Mouse (Mus musculus): ENCODE results near the gene Wnk1.
"Not testable (repeated sequence)": the region's sequence is repeated elsewhere in the genome, so short reads cannot be mapped to it uniquely, and the experiment has no call there.

Wnk1 gene

GRCm38 (mm10) chr6:120038366-120039255, at the start of gene Wnk1:
Wnk1 (minus strand) TSS chr6:120038672.
- DNase-seq (ENCODE audit: low spot score in 2 of 2), result peak; percentile 95 to 97

DNA sequence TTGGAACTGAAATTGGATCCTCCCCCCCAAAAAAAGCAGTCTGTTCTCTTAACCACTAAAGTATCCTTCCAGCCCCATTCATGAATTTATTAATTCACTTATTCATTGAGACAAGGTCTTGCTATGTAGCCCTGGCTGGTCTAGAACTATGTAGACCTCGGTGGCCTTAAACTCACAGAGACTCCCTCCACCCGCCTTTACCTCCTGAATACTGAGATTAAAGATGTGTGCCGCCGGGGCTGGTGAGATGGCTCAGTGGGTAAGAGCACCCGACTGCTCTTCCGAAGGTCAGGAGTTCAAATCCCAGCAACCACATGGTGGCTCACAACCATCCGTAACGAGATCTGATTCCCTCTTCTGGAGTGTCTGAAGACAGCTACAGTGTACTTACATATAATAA, 48.6 kb upstream of the Wnk1 start:
- not testable (repeated sequence) for DNase-seq (ENCODE audit: low spot score in 2 of 2)

GRCm38 (mm10) chr6:120085832-120086231, 47.4 kb upstream of the Wnk1 start:
- DNase-seq (ENCODE audit: low spot score in 2 of 2), result no peak

DNA sequence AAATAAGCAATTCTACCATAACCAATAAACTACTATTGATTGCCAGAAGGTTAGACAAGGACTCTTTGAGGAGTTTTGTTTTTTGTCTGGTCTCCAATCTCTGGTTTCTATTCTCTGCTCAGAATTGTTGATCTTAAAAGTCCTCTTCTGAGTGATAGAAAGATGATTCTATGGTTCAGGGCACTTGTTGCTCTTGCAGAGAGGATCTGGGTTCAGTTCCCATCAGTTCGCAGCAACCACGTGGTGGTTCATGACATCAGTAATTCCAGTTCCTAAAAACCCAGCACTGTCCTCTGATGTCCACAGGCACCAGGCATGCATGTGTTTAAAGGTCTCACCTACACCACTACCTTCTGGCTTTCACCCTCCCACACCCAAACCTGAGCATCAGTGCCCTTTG, 46.5 kb upstream of the Wnk1 start:
- DNase-seq (ENCODE audit: low spot score in 2 of 2), result no peak

- DNase-seq (ENCODE audit: low spot score in 2 of 2), result no peak
These were observed 45.0 kb upstream of the Wnk1 start for GRCm38 (mm10) chr6:120083442-120083841.

DNA sequence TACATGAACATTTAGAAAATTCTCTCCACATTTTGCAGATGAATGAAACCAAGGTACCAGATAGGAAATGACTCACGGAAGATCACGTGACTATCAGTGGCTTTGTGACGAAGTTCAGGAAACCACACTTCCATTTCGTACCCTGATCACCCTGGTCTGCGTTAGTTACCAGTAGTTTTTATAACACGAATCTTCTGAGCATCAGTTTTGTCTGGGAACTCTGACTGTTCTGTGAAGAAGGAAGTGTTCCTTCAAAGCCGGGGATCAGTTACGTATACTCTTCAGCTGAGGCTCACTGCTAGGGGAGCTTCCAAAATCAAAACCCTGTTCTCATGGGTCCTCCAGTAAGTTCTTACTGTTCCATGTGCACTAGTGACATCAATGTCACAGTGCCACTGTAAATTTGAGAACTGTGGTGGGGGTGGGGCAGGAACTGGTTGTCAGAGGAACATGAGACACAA, 44.5 kb upstream of the Wnk1 start:
- DNase-seq (ENCODE audit: low spot score in 2 of 2), result no peak

GRCm38 (mm10) chr6:120082251-120082950, 43.9 kb upstream of the Wnk1 start:
- DNase-seq (ENCODE audit: low spot score in 2 of 2), result no peak

- DNase-seq (ENCODE audit: low spot score in 2 of 2), result no peak
These were observed 43.0 kb upstream of the Wnk1 start for GRCm38 (mm10) chr6:120081516-120081915.

GRCm38 (mm10) chr6:120079547-120079946, 41.1 kb upstream of the Wnk1 start:
- no peak for DNase-seq (ENCODE audit: low spot score in 2 of 2)

DNA sequence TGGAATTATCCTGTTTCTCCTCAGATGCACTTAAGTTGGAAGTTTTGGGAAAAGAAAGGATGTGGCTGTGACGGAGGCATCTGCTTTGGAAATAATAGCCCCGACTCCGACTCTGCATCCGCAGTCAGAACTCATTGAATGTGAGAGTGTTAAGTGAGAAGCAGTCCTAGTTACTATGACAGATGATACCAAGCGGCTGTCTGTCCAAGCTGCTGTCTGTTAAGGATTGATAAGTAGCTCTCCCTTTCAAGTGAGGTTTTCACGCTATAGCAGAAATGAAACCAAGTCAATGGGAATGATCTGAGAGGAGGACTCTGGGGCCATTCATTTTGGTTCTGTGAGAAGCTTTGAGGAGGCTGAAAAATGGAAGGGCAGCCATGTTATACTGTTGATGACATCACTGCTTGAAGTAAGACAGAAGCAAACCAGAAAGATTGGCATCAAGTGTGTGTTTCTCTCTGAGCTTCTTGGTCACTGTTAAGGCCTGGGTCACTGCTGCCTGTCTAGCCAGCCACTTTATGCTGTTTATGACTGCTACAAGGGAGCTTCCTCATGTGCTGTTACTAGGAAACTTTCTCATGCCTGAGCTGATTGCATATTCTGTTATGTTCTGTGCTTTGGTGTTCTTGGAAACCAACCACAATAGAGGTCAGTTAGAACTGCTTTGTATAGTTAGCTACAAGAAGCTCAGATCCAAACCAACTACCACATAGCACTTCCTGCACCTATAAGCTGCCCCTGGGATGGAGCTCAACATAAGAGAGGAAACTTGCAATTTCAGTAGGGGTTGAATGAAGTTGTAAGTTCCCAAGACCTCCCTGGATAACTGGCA, 38.4 kb upstream of the Wnk1 start:
- DNase-seq (ENCODE audit: low spot score in 2 of 2), result no peak

DNA sequence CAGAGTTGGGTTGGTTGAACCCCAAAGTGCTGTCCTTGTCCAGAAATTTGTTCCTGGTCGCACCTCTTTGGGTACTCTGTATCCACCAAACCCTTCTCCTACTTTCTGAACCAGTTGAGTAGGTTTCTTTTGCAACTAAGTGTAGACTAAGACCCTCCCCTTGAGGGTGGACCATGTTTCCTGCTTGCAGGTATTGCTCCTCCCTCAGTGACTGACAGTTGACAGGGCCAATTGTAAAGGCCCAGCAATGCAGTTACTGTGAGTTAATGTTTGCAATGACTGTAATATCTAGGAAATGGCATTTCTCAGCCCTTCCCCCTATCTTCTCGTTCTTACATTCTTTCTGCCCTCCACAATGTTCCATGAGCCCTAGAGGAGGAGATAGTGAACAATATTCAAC, 34.2 kb upstream of the Wnk1 start:
- no peak for DNase-seq (ENCODE audit: low spot score in 2 of 2)

GRCm38 (mm10) chr6:120069546-120069945, 31.1 kb upstream of the Wnk1 start:
- no peak for DNase-seq (ENCODE audit: low spot score in 2 of 2)

- DNase-seq (ENCODE audit: low spot score in 2 of 2), result no peak
These were observed 27.2 kb upstream of the Wnk1 start for GRCm38 (mm10) chr6:120065552-120066177.

GRCm38 (mm10) chr6:120064627-120065026, 26.2 kb upstream of the Wnk1 start:
- DNase-seq (ENCODE audit: low spot score in 2 of 2), result no peak

- DNase-seq (ENCODE audit: low spot score in 2 of 2), result no peak
These were observed 24.5 kb upstream of the Wnk1 start for GRCm38 (mm10) chr6:120062934-120063333.

GRCm38 (mm10) chr6:120055666-120056540, 17.4 kb upstream of the Wnk1 start:
- no peak for DNase-seq (ENCODE audit: low spot score in 2 of 2)

- DNase-seq (ENCODE audit: low spot score in 2 of 2), result no peak
These were observed 15.9 kb upstream of the Wnk1 start for GRCm38 (mm10) chr6:120054412-120054811.

DNA sequence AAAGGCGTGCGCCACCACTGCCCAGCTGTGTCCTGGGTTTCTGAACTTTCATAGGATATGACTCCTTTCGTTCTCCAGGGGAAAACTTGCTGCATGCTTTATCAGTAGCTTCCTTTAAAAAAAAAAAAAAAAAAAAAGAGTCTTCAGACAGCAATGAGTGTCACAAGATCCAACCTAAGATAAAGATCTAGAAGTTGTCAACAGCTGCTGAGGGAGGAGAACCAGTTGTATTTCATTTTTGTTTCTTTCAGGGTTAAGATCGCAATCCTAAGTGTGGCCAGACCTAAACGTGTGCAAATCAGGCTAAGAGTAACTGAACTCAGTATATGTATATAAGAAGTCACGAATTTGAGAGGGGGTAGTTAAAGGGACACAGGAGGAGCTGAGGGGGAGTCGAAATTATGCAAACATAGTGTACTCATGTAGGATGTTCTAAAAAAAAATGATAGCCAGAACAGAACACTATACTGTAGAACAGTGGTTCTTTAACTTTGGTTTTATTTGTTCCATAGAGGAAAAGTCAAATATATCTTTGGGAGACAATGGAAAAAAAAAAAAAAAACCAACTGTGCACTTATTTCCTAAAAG, 9.3 kb upstream of the Wnk1 start:
- DNase-seq (ENCODE audit: low spot score in 2 of 2), result no peak

- DNase-seq (ENCODE audit: low spot score in 2 of 2), result no peak
These were observed 6.9 kb upstream of the Wnk1 start for GRCm38 (mm10) chr6:120045406-120045805.

DNA sequence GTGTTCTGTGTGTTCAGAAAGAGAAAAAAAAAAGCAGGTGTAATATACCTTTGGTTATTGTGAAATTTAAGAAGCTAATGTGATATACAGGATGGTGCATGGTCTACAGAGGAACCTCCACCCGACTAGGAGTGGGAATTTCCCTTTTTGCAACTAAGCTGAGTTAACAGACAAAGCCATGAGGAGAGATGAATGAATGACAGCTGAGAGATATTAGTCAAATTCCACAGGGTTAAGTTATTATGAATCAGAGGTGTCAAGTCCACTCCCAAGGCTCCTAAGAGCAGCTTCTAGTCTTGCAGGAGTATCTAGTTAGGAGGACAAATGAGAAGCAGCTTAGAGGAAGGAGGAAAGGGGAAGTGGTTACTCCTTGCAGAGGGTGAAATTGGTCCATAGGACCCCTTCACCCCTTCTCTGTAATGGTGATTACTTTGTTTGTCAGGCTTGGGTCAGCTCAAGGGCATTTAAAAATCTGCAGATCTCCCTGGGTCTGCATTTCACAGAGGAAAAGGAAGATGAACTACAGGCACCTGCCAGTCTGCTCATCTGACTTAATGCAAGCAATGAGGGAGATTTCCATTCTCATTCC, 4.3 kb upstream of the Wnk1 start:
- no peak for DNase-seq (ENCODE audit: low spot score in 2 of 2)
